In genomic region chr12:32953066-32953465, GRCm38 (mm10) we compare ENCODE assay signal across 8 mouse cellular contexts. TPM values are rescaled to one million over a fixed set of nuclear protein-coding genes. Genes with fewer than 3 reads are reported as not detected.
A peak's percentile ranks its signal among the peaks of the same experiment; 100 is the strongest.
DNase-seq lines count a peak whose midpoint lies in the region; ATAC-seq and TF ChIP-seq lines count a peak whose summit lies in the region.

No protein-coding gene starts in this region.

- no peaks in the 10 kb centered on the region for H3K27me3 ChIP-seq in lung, embryonic 16.5 days (ENCODE audit: control insufficient read depth, insufficient read depth, low read depth, low read length)
- no peaks in the 10 kb centered on the region for H3K27me3 ChIP-seq in forebrain, embryonic 10.5 days (ENCODE audit: poor library complexity, severe bottlenecking)
- H3K27me3 ChIP-seq in limb, embryonic 10.5 days (ENCODE audit: low read depth, poor library complexity, severe bottlenecking), result no peaks in the 10 kb centered on the region

- H3K4me3 ChIP-seq in lung, embryonic 16.5 days (ENCODE audit: low read length), result peak overlapping the region; percentile 79
- H3K4me3 ChIP-seq in forebrain, embryonic 10.5 days, result peak overlapping the region; percentile 83
- peak overlapping the region; percentile 70 for H3K4me3 ChIP-seq in limb, embryonic 10.5 days
- H3K4me3 ChIP-seq in olfactory bulb, adult 2 months (ENCODE audit: insufficient read depth, low read depth, low read length), result peak overlapping the region; percentile 92

- H3K9me3 ChIP-seq in lung, embryonic 16.5 days (ENCODE audit: control insufficient read depth, low read length), result no peaks in the 10 kb centered on the region
- H3K9me3 ChIP-seq in forebrain, embryonic 10.5 days, result no peaks in the 10 kb centered on the region
- no peaks in the 10 kb centered on the region for H3K9me3 ChIP-seq in limb, embryonic 10.5 days (replicated peaks)

- H3K9ac ChIP-seq in lung, embryonic 16.5 days (ENCODE audit: low read length), result peak overlapping the region; percentile 88

- no peak for TF ChIP-seq POLR2A in olfactory bulb, adult 2 months (IDR thresholded peaks at IDR 0.05; ENCODE audit: insufficient read depth, low read depth, low read length)

- TF ChIP-seq CTCF in olfactory bulb, adult 2 months (IDR thresholded peaks at IDR 0.05; ENCODE audit: insufficient read depth, low read depth, low read length), result no peak

- peak overlapping the region; percentile 72 for H3K4me2 ChIP-seq in lung, embryonic 16.5 days (ENCODE audit: low read depth, low read length)

- DNase-seq in lung, postnatal 14 days, result no peak
- no peak for DNase-seq in forebrain, embryonic 10.5 days (ENCODE audit: extremely low spot score, low spot score)
- peak; percentile 30 for DNase-seq in limb, embryonic 10.5 days (ENCODE audit: low spot score)
- DNase-seq in kidney, adult 9 months, result no peak
- DNase-seq in retina, postnatal 1 day, result no peak

- H3K36me3 ChIP-seq in lung, embryonic 16.5 days (ENCODE audit: control insufficient read depth, insufficient read depth, low read length), result no peaks in the 10 kb centered on the region
- no peaks in the 10 kb centered on the region for H3K36me3 ChIP-seq in forebrain, embryonic 10.5 days (replicated peaks)
- H3K36me3 ChIP-seq in limb, embryonic 10.5 days, result no peaks in the 10 kb centered on the region

- peaks cover 23% of the 10 kb centered on the region for H3K4me1 ChIP-seq in lung, embryonic 16.5 days (replicated peaks; ENCODE audit: control insufficient read depth, insufficient read depth, low read length)
- H3K4me1 ChIP-seq in forebrain, embryonic 10.5 days, result peaks cover 44% of the 10 kb centered on the region
- peaks cover 25% of the 10 kb centered on the region for H3K4me1 ChIP-seq in limb, embryonic 10.5 days
- peaks cover 5% of the 10 kb centered on the region; the same call in 1 of the 2 replicates for H3K4me1 ChIP-seq in olfactory bulb, adult 2 months (ENCODE audit: control insufficient read depth, insufficient read depth, low read length)

- peak overlapping the region; percentile 99 for H3K27ac ChIP-seq in lung, embryonic 16.5 days (ENCODE audit: low read length)
- H3K27ac ChIP-seq in forebrain, embryonic 10.5 days, result peak overlapping the region; percentile 94
- peak overlapping the region; percentile 93 for H3K27ac ChIP-seq in limb, embryonic 10.5 days
- H3K27ac ChIP-seq in olfactory bulb, adult 2 months (ENCODE audit: insufficient read depth, low read depth, low read length), result peak overlapping the region; percentile 82

- no peak for ATAC-seq in lung, embryonic 16.5 days (ENCODE audit: low read depth)
- ATAC-seq in activated CD4-positive, CD25-positive, alpha-beta regulatory T cell, adult 4 months, result no peak

- WGBS in lung, embryonic 16.5 days, result 13% methylated on average over 6 of the region's 6 CpGs
- WGBS in forebrain, embryonic 10.5 days, result 21% methylated on average over 6 of the region's 6 CpGs
- 16% methylated on average over 6 of the region's 6 CpGs for WGBS in limb, embryonic 10.5 days
- 18% methylated on average over 6 of the region's 6 CpGs for WGBS in olfactory bulb, adult 2 months

RNA-seq across cellular contexts. Expression of gene Sypl, which starts 0.6 kb away (rescaled TPM):
- polyA plus RNA-seq in lung, embryonic 16.5 days (2015; fragmentation: Nextera tagmentation; extraction: Ambion mirVana), result 181 and 182 TPM in 2 replicates
- 48.6 and 52.0 TPM in 2 replicates for polyA plus RNA-seq in forebrain, embryonic 10.5 days (2016; fragmentation: Nextera tagmentation; extraction: Ambion mirVana)
- polyA plus RNA-seq in limb, embryonic 10.5 days (2016; fragmentation: Nextera tagmentation; extraction: Ambion mirVana), result 55.7 and 58.7 TPM in 2 replicates
- polyA plus RNA-seq in olfactory bulb, adult 2 months (2012; ENCODE audit: insufficient read depth, insufficient read length, low replicate concordance, missing spikeins), result not detected in 2 replicates
- polyA plus RNA-seq in activated CD4-positive, CD25-positive, alpha-beta regulatory T cell, adult 4 months (2017; shearing (Covaris generic)), result 100 to 1,000 TPM; 102 TPM
